Mouse (Mus musculus): ENCODE results near the gene Ptpro. TPM values are rescaled to one million over a fixed set of nuclear protein-coding genes. Genes with fewer than 3 reads are reported as not detected.

Gene Ptpro
- total RNA-seq, 1 experiment from 2014 or later, result 1.5 TPM

- DNase-seq, result no peak
Observed at GRCm38 (mm10) chr6:137503009-137503408, 250.9 kb downstream of the Ptpro start.

GRCm38 (mm10) chr6:137503462-137503861 lies 251.3 kb downstream of the Ptpro start:
- DNase-seq, result no peak

GRCm38 (mm10) chr6:137504052-137504451 lies 251.9 kb downstream of the Ptpro start:
- DNase-seq, result no peak

DNA sequence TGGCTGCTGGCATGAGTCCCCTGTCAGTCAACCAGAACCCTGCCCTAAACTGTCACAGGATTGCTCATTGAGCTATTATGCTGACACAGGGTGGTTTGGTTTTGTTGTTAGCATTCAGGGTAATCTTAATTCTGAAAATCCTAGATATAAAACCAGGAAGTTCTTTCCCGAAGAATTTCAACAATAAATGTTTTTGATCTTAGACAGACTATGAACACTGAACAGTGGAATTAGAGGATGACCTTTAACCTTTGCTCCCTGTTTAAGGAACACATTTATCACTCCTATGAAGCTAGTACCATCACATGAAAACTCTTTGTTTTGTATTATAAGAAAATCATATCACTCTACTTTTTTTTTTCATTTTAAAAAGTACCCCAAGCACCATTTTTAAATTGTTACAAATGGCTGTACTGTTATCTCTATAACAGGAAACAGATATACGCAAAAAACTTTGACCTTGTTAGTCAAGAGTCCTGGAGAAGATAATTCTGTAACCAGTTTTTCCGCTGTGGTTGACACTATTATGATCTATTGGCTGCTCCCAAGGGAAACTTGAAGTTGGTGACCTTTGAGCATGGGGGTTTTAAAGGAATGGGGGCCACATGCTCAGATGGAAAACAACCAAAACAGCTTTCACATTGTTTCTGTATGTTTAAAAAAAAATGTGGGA lies 253.6 kb downstream of the Ptpro start:
- no peak for DNase-seq

GRCm38 (mm10) chr6:137506563-137506962 lies 254.4 kb downstream of the Ptpro start:
- DNase-seq, result no peak

- DNase-seq, result no peak
Observed at GRCm38 (mm10) chr6:137508936-137509335, 256.8 kb downstream of the Ptpro start.

DNA sequence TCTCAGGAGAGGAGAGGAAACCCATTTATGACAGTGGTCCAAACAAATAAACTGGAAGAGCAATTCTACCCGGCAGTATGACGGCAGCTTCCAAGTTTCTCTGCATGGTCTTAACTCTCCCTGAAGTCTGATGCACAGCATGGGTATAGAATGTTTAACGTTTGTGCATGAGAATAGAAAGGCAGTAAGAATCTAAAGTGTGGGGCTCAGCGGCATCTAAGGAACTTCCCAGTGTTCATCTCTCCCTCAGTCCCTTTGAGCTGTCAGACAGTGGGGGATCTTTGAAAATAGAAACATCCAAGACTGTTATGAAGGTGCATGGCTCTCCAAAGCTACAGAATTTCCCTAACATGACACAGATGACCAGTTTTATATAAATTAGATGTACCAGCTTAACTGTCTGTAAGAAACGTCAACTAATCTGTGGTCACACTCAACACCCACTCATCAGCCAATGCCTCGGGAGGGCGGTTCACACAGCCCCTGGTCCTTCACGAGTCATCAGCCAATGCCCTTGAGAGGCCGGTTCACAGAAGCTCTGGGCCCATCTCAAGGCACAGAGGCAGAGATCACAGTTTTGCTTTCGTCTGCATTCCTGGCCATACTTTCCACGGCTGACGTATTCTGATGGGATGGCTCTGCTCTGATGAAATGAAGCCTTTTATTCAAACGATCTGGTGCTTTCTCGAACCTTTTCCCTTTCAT lies 257.4 kb downstream of the Ptpro start:
- no peak for DNase-seq

- no peak for DNase-seq
Observed at GRCm38 (mm10) chr6:137512753-137513152, 260.6 kb downstream of the Ptpro start.

Other genes with a start within 250 kb of the Ptpro start
- 137 and 174 TPM in 2 replicates for gene Rerg, start 81.8 kb upstream of the Ptpro start, total RNA-seq (2021)

Data from adrenal gland, postnatal 25 days (tissue).